Mouse (Mus musculus): Measurements from ENCODE around the gene Svs2. TPM values are rescaled to one million over a fixed set of nuclear protein-coding genes. Genes with fewer than 3 reads are reported as not detected.

The Svs2 gene
- polyA plus RNA-seq, 1 experiment = not detected

- H3K4me3 ChIP-seq (ENCODE audit: insufficient read depth, low read length) = no peak within 1 kb of the TSS
- no peaks in the 10 kb centered on the region for H3K4me1 ChIP-seq (ENCODE audit: control insufficient read depth, insufficient read depth, low read length)
- TF ChIP-seq CTCF (IDR thresholded peaks at IDR 0.05; ENCODE audit: borderline replicate concordance, insufficient read depth, low read length) (no peak), POLR2A (IDR thresholded peaks at IDR 0.05; ENCODE audit: low read depth, low read length) (no peak)
- H3K27ac ChIP-seq (ENCODE audit: insufficient read depth, low read length) = no peak within 1 kb of the TSS
Measured at GRCm38 (mm10) chr2:164199626-164200327, 38.5 kb downstream of the Svs2 start, which contains the start of gene Wfdc15a. Wfdc15a (minus strand) TSS chr2:164200130.

GRCm38 (mm10) chr2:164196700-164196990 is 41.6 kb downstream of the Svs2 start:
- no peak for TF ChIP-seq POLR2A (IDR thresholded peaks at IDR 0.05; ENCODE audit: low read depth, low read length)
- Histone ChIP-seq H3K4me1 (ENCODE audit: control insufficient read depth, insufficient read depth, low read length) (no peaks in the 10 kb centered on the region), H3K4me3 (ENCODE audit: insufficient read depth, low read length) (no peak overlapping the region), H3K27ac (ENCODE audit: insufficient read depth, low read length) (no peak overlapping the region)

GRCm38 (mm10) chr2:164195971-164196699 is 42.1 kb downstream of the Svs2 start:
- H3K4me1 ChIP-seq (ENCODE audit: control insufficient read depth, insufficient read depth, low read length) = no peaks in the 10 kb centered on the region

GRCm38 (mm10) chr2:164194959-164195630 is 43.2 kb downstream of the Svs2 start:
- Histone ChIP-seq H3K4me3 (ENCODE audit: insufficient read depth, low read length) (no peak overlapping the region), H3K4me1 (ENCODE audit: control insufficient read depth, insufficient read depth, low read length) (no peaks in the 10 kb centered on the region), H3K27ac (ENCODE audit: insufficient read depth, low read length) (no peak overlapping the region)
- no peak for TF ChIP-seq CTCF (IDR thresholded peaks at IDR 0.05; ENCODE audit: borderline replicate concordance, insufficient read depth, low read length)
- no peak for TF ChIP-seq POLR2A (IDR thresholded peaks at IDR 0.05; ENCODE audit: low read depth, low read length)

More at GRCm38 (mm10) chr2:164195971-164196699, 42.1 kb downstream of the Svs2 start:
- H3K27ac ChIP-seq (ENCODE audit: insufficient read depth, low read length) = no peak overlapping the region
- no peak overlapping the region for H3K4me3 ChIP-seq (ENCODE audit: insufficient read depth, low read length)
- no peak for TF ChIP-seq POLR2A (IDR thresholded peaks at IDR 0.05; ENCODE audit: low read depth, low read length)
- TF ChIP-seq CTCF (IDR thresholded peaks at IDR 0.05; ENCODE audit: borderline replicate concordance, insufficient read depth, low read length) = no peak

- H3K4me1 ChIP-seq (ENCODE audit: control insufficient read depth, insufficient read depth, low read length) = no peaks in the 10 kb centered on the region
- no peak overlapping the region for H3K4me3 ChIP-seq (ENCODE audit: insufficient read depth, low read length)
- TF ChIP-seq POLR2A (IDR thresholded peaks at IDR 0.05; ENCODE audit: low read depth, low read length) = no peak
- no peak for TF ChIP-seq CTCF (IDR thresholded peaks at IDR 0.05; ENCODE audit: borderline replicate concordance, insufficient read depth, low read length)
- H3K27ac ChIP-seq (ENCODE audit: insufficient read depth, low read length) = no peak overlapping the region
Measured at GRCm38 (mm10) chr2:164192279-164192678, 46.0 kb downstream of the Svs2 start.

GRCm38 (mm10) chr2:164190576-164190975 is 47.7 kb downstream of the Svs2 start, which contains the start of gene Wfdc12:
Wfdc12 (minus strand) TSS chr2:164190608.
- TF ChIP-seq CTCF (IDR thresholded peaks at IDR 0.05; ENCODE audit: borderline replicate concordance, insufficient read depth, low read length) = no peak
- TF ChIP-seq POLR2A (IDR thresholded peaks at IDR 0.05; ENCODE audit: low read depth, low read length) = no peak
- no peaks in the 10 kb centered on the region for H3K4me1 ChIP-seq (ENCODE audit: control insufficient read depth, insufficient read depth, low read length)
- no peak within 1 kb of the TSS for H3K27ac ChIP-seq (ENCODE audit: insufficient read depth, low read length)
- no peak within 1 kb of the TSS for H3K4me3 ChIP-seq (ENCODE audit: insufficient read depth, low read length)

- H3K4me3 ChIP-seq (ENCODE audit: insufficient read depth, low read length) = no peak overlapping the region
- no peaks in the 10 kb centered on the region for H3K4me1 ChIP-seq (ENCODE audit: control insufficient read depth, insufficient read depth, low read length)
- no peak for TF ChIP-seq POLR2A (IDR thresholded peaks at IDR 0.05; ENCODE audit: low read depth, low read length)
- peak; percentile 63; the same call in 1 of the 2 replicates for TF ChIP-seq CTCF (IDR thresholded peaks at IDR 0.05; ENCODE audit: borderline replicate concordance, insufficient read depth, low read length)
- H3K27ac ChIP-seq (ENCODE audit: insufficient read depth, low read length) = no peak overlapping the region
Measured at GRCm38 (mm10) chr2:164188722-164189121, 49.5 kb downstream of the Svs2 start.

Other genes starting within 250 kb of the Svs2 start
- 208 and 218 TPM in 2 replicates for gene Ywhab, start 243.5 kb downstream of the Svs2 start, polyA plus RNA-seq (2011; ENCODE audit: insufficient read length, low read depth, missing spikeins)
- 1.4 and 1.5 TPM in 2 replicates for gene Pabpc1l, start 213.0 kb downstream of the Svs2 start, polyA plus RNA-seq (2011; ENCODE audit: insufficient read length, low read depth, missing spikeins)
- 23.1 and 24.0 TPM in 2 replicates for gene Stk4, start 168.1 kb downstream of the Svs2 start, polyA plus RNA-seq (2011; ENCODE audit: insufficient read length, low read depth, missing spikeins)
- 37.2 and 38.8 TPM in 2 replicates for gene Tomm34, start 167.3 kb downstream of the Svs2 start, polyA plus RNA-seq (2011; ENCODE audit: insufficient read length, low read depth, missing spikeins)
- gene Kcns1, start 67.4 kb downstream of the Svs2 start, polyA plus RNA-seq (2011; ENCODE audit: insufficient read length, low read depth, missing spikeins) = 0.23 and 1.1 TPM in 2 replicates
- gene Wfdc5, start 55.7 kb downstream of the Svs2 start, polyA plus RNA-seq (2011; ENCODE audit: insufficient read length, low read depth, missing spikeins) = not detected in 2 replicates
- gene Wfdc12, start 47.9 kb downstream of the Svs2 start, polyA plus RNA-seq (2011; ENCODE audit: insufficient read length, low read depth, missing spikeins) = not detected in 2 replicates
- not detected in 2 replicates for gene Wfdc15a, start 38.3 kb downstream of the Svs2 start, polyA plus RNA-seq (2011; ENCODE audit: insufficient read length, low read depth, missing spikeins)
- gene Wfdc15b, start 16.8 kb downstream of the Svs2 start, polyA plus RNA-seq (2011; ENCODE audit: insufficient read length, low read depth, missing spikeins) = not detected in 2 replicates
- gene Svs3b, start 18.2 kb upstream of the Svs2 start, polyA plus RNA-seq (2011; ENCODE audit: insufficient read length, low read depth, missing spikeins) = not detected in 2 replicates
- not detected in 2 replicates for gene Svs4, start 40.0 kb upstream of the Svs2 start, polyA plus RNA-seq (2011; ENCODE audit: insufficient read length, low read depth, missing spikeins)
- gene Svs3a, start 50.8 kb upstream of the Svs2 start, polyA plus RNA-seq (2011; ENCODE audit: insufficient read length, low read depth, missing spikeins) = not detected in 2 replicates
- gene Svs6, start 78.3 kb upstream of the Svs2 start, polyA plus RNA-seq (2011; ENCODE audit: insufficient read length, low read depth, missing spikeins) = not detected in 2 replicates
- not detected in 2 replicates for gene Svs5, start 94.3 kb upstream of the Svs2 start, polyA plus RNA-seq (2011; ENCODE audit: insufficient read length, low read depth, missing spikeins)
- 0.90 TPM in 1 of 2 replicates, not detected in the other for gene Slpi, start 150.6 kb upstream of the Svs2 start, polyA plus RNA-seq (2011; ENCODE audit: insufficient read length, low read depth, missing spikeins)
- not detected in 2 replicates for gene Rbpjl, start 164.7 kb upstream of the Svs2 start, polyA plus RNA-seq (2011; ENCODE audit: insufficient read length, low read depth, missing spikeins)
- 0.18 and 3.1 TPM in 2 replicates for gene Matn4, start 166.7 kb upstream of the Svs2 start, polyA plus RNA-seq (2011; ENCODE audit: insufficient read length, low read depth, missing spikeins)
- 242 and 248 TPM in 2 replicates for gene Sdc4, start 205.4 kb upstream of the Svs2 start, polyA plus RNA-seq (2011; ENCODE audit: insufficient read length, low read depth, missing spikeins)
- gene Sys1, start 218.5 kb upstream of the Svs2 start, polyA plus RNA-seq (2011; ENCODE audit: insufficient read length, low read depth, missing spikeins) = 23.1 and 23.6 TPM in 2 replicates
- gene Gm20458, start 222.5 kb upstream of the Svs2 start, polyA plus RNA-seq (2011; ENCODE audit: insufficient read length, low read depth, missing spikeins) = 4.1 and 5.8 TPM in 2 replicates
- not detected in 2 replicates for gene Trp53tg5, start 235.3 kb upstream of the Svs2 start, polyA plus RNA-seq (2011; ENCODE audit: insufficient read length, low read depth, missing spikeins)
- 13.8 and 19.0 TPM in 2 replicates for gene Dbndd2, start 247.6 kb upstream of the Svs2 start, polyA plus RNA-seq (2011; ENCODE audit: insufficient read length, low read depth, missing spikeins)